Mouse (Mus musculus) bone marrow, adult 2 months (tissue): ENCODE results near the gene Trpc5.

Source experiments
- CTCF ChIP-seq: fragments of 200-500 bp; IDR thresholded peaks from 2 replicates; pipeline ENCODE4 v1.5.1; 2011; ENCODE audit warnings: low read length, control low read depth; ENCODE audit not compliant: control insufficient read depth, insufficient read depth
- POLR2A ChIP-seq: fragments of 200-500 bp; IDR thresholded peaks from 2 replicates; pipeline ENCODE4 v1.6.1; 2011; ENCODE audit warnings: low read depth, mild to moderate bottlenecking, control low read depth, low read length, borderline replicate concordance; ENCODE audit not compliant: control insufficient read depth

- TF ChIP-seq CTCF: no peak
- TF ChIP-seq POLR2A: no peak
Measured at GRCm38 (mm10) chrX:144645394-144645793, 42.6 kb downstream of the Trpc5 start.
